Mouse (Mus musculus): ENCODE results near the gene Phactr3. TPM values are rescaled to one million over a fixed set of nuclear protein-coding genes. Genes with fewer than 3 reads are reported as not detected.

Phactr3 gene
- polyA plus RNA-seq, 1 experiment from 2014 or later: 2.2 TPM

- Histone ChIP-seq H3K27ac (ENCODE audit: low read depth, low read length) (no peak overlapping the region), H3K27me3 (replicated peaks; ENCODE audit: control insufficient read depth, insufficient read depth, low read length) (no peaks in the 10 kb centered on the region), H3K4me1 (replicated peaks; ENCODE audit: control insufficient read depth, insufficient read depth, low read length) (no peaks in the 10 kb centered on the region), H3K4me2 (replicated peaks; ENCODE audit: low read depth) (no peak overlapping the region), H3K9me3 (ENCODE audit: control insufficient read depth) (no peaks in the 10 kb centered on the region), H3K36me3 (ENCODE audit: control insufficient read depth, insufficient read depth) (no peaks in the 10 kb centered on the region), H3K4me3 (ENCODE audit: low read depth, low read length) (no peak overlapping the region), H3K9ac (ENCODE audit: low read depth, low read length) (no peak overlapping the region)
- no peak for TF ChIP-seq CTCF (IDR thresholded peaks at IDR 0.05; ENCODE audit: low read depth)
- no peak for ATAC-seq
- WGBS: 59% methylated on average over 2 of the region's 2 CpGs
Observed at GRCm38 (mm10) chr2:178173951-178174350, 55.2 kb downstream of the Phactr3 start.

DNA sequence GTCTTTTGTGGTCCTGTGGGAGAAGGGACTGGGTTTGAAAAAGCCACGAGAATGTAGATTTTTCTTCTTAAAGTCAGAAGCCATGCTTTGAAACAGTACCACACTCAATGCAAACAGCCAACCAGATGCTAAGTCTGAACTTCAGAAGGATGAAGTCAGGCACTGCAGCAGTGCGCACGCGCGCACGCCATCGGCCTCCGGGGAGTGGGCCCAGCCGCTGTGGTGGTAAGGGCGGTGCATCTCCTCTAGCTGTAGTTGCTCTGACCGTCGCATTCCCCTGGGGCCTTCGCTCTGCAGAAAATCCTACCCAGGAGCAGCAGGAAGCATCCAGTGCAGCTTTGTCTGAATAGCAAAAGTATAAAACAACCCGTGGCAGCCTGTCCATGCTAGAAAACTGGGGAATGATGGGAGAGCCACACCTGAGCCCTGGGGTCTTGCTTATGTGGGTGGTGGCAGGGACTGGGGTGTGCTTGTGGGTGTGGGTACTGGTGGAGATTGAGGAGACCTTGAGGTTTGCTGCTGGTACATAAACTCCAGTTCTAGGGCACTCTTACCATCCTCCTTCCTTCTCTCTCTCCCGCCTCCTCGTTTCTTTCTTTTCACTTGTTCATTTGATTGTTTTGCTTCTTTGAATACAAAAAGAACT lies 56.6 kb downstream of the Phactr3 start:
- Histone ChIP-seq H3K27ac (ENCODE audit: low read depth, low read length) (no peak overlapping the region), H3K27me3 (replicated peaks; ENCODE audit: control insufficient read depth, insufficient read depth, low read length) (no peaks in the 10 kb centered on the region), H3K4me2 (replicated peaks; ENCODE audit: low read depth) (no peak overlapping the region), H3K4me3 (ENCODE audit: low read depth, low read length) (no peak overlapping the region), H3K9ac (ENCODE audit: low read depth, low read length) (no peak overlapping the region), H3K4me1 (replicated peaks; ENCODE audit: control insufficient read depth, insufficient read depth, low read length) (no peaks in the 10 kb centered on the region), H3K36me3 (ENCODE audit: control insufficient read depth, insufficient read depth) (no peaks in the 10 kb centered on the region), H3K9me3 (ENCODE audit: control insufficient read depth) (no peaks in the 10 kb centered on the region)
- TF ChIP-seq CTCF (IDR thresholded peaks at IDR 0.05; ENCODE audit: low read depth): no peak
- no peak for ATAC-seq
- WGBS: 41% methylated on average over 16 of the region's 16 CpGs

GRCm38 (mm10) chr2:178184251-178184650 lies 65.5 kb downstream of the Phactr3 start:
- Histone ChIP-seq H3K9ac (ENCODE audit: low read depth, low read length) (no peak overlapping the region), H3K4me2 (replicated peaks; ENCODE audit: low read depth) (no peak overlapping the region), H3K36me3 (ENCODE audit: control insufficient read depth, insufficient read depth) (no peaks in the 10 kb centered on the region), H3K27ac (ENCODE audit: low read depth, low read length) (no peak overlapping the region), H3K4me3 (ENCODE audit: low read depth, low read length) (no peak overlapping the region), H3K9me3 (ENCODE audit: control insufficient read depth) (no peaks in the 10 kb centered on the region), H3K27me3 (replicated peaks; ENCODE audit: control insufficient read depth, insufficient read depth, low read length) (no peaks in the 10 kb centered on the region), H3K4me1 (replicated peaks; ENCODE audit: control insufficient read depth, insufficient read depth, low read length) (no peaks in the 10 kb centered on the region)
- ATAC-seq: no peak
- no peak for TF ChIP-seq CTCF (IDR thresholded peaks at IDR 0.05; ENCODE audit: low read depth)
- WGBS: 66% methylated on average over 5 of the region's 5 CpGs

- no peak overlapping the region for H3K9ac ChIP-seq (ENCODE audit: low read depth, low read length)
- H3K36me3 ChIP-seq (ENCODE audit: control insufficient read depth, insufficient read depth): no peaks in the 10 kb centered on the region
- TF ChIP-seq CTCF (IDR thresholded peaks at IDR 0.05; ENCODE audit: low read depth): no peak
- no peaks in the 10 kb centered on the region for H3K4me1 ChIP-seq (replicated peaks; ENCODE audit: control insufficient read depth, insufficient read depth, low read length)
- H3K4me3 ChIP-seq (ENCODE audit: low read depth, low read length): no peak overlapping the region
- H3K27me3 ChIP-seq (replicated peaks; ENCODE audit: control insufficient read depth, insufficient read depth, low read length): no peaks in the 10 kb centered on the region
- no peak for ATAC-seq
- H3K4me2 ChIP-seq (replicated peaks; ENCODE audit: low read depth): no peak overlapping the region
- no peaks in the 10 kb centered on the region for H3K9me3 ChIP-seq (ENCODE audit: control insufficient read depth)
- 51% methylated on average over 6 of the region's 6 CpGs for WGBS
- no peak overlapping the region for H3K27ac ChIP-seq (ENCODE audit: low read depth, low read length)
Observed at GRCm38 (mm10) chr2:178184862-178185261, 66.1 kb downstream of the Phactr3 start.

DNA sequence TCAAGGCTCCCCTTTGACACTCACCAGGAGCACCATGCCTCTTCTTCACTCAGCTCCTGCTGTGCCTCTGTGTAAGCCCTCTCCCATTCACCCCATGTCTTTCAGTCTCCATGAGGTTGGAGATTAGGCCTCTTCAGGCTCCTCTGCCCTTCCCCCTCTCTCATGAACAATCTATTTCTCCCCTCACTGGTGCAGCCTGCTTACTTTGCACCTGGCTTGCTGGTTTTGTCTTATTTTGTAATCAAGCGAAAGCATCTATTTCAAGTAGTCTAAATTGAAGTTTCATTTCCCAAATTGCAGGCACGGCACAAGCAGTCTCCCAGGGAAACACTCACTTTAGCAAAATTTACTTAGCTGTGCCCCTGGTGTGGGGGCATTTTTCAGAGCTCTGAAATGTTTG lies 70.2 kb downstream of the Phactr3 start:
- 69% methylated on average over 2 of the region's 2 CpGs for WGBS
- ATAC-seq: no peak

GRCm38 (mm10) chr2:178192881-178193280 lies 74.1 kb downstream of the Phactr3 start:
- no peaks in the 10 kb centered on the region for H3K4me1 ChIP-seq (replicated peaks; ENCODE audit: control insufficient read depth, insufficient read depth, low read length)
- no peak for ATAC-seq
- H3K4me2 ChIP-seq (replicated peaks; ENCODE audit: low read depth): no peak overlapping the region
- H3K9me3 ChIP-seq (ENCODE audit: control insufficient read depth): no peaks in the 10 kb centered on the region
- no peaks in the 10 kb centered on the region for H3K36me3 ChIP-seq (ENCODE audit: control insufficient read depth, insufficient read depth)
- H3K4me3 ChIP-seq (ENCODE audit: low read depth, low read length): no peak overlapping the region
- H3K9ac ChIP-seq (ENCODE audit: low read depth, low read length): no peak overlapping the region
- WGBS: 58% methylated on average over 9 of the region's 9 CpGs
- H3K27me3 ChIP-seq (replicated peaks; ENCODE audit: control insufficient read depth, insufficient read depth, low read length): no peaks in the 10 kb centered on the region
- no peak overlapping the region for H3K27ac ChIP-seq (ENCODE audit: low read depth, low read length)
- no peak for TF ChIP-seq CTCF (IDR thresholded peaks at IDR 0.05; ENCODE audit: low read depth)

More for the DNA sequence above, 70.2 kb downstream of the Phactr3 start:
- Histone ChIP-seq H3K27me3 (replicated peaks; ENCODE audit: control insufficient read depth, insufficient read depth, low read length) (no peaks in the 10 kb centered on the region), H3K9me3 (ENCODE audit: control insufficient read depth) (no peaks in the 10 kb centered on the region), H3K4me3 (ENCODE audit: low read depth, low read length) (no peak overlapping the region), H3K4me2 (replicated peaks; ENCODE audit: low read depth) (no peak overlapping the region), H3K27ac (ENCODE audit: low read depth, low read length) (no peak overlapping the region), H3K9ac (ENCODE audit: low read depth, low read length) (no peak overlapping the region), H3K36me3 (ENCODE audit: control insufficient read depth, insufficient read depth) (no peaks in the 10 kb centered on the region), H3K4me1 (replicated peaks; ENCODE audit: control insufficient read depth, insufficient read depth, low read length) (no peaks in the 10 kb centered on the region)
- TF ChIP-seq CTCF (IDR thresholded peaks at IDR 0.05; ENCODE audit: low read depth): no peak

GRCm38 (mm10) chr2:178193445-178193844 lies 74.7 kb downstream of the Phactr3 start:
- Histone ChIP-seq H3K4me2 (replicated peaks; ENCODE audit: low read depth) (no peak overlapping the region), H3K9ac (ENCODE audit: low read depth, low read length) (no peak overlapping the region), H3K36me3 (ENCODE audit: control insufficient read depth, insufficient read depth) (no peaks in the 10 kb centered on the region), H3K27ac (ENCODE audit: low read depth, low read length) (no peak overlapping the region), H3K4me1 (replicated peaks; ENCODE audit: control insufficient read depth, insufficient read depth, low read length) (no peaks in the 10 kb centered on the region), H3K27me3 (replicated peaks; ENCODE audit: control insufficient read depth, insufficient read depth, low read length) (no peaks in the 10 kb centered on the region), H3K9me3 (ENCODE audit: control insufficient read depth) (no peaks in the 10 kb centered on the region), H3K4me3 (ENCODE audit: low read depth, low read length) (no peak overlapping the region)
- no peak for ATAC-seq
- no peak for TF ChIP-seq CTCF (IDR thresholded peaks at IDR 0.05; ENCODE audit: low read depth)
- WGBS: 64% methylated on average over 2 of the region's 2 CpGs

All from intestine, postnatal 0 days (tissue).